Comparison of ENCODE assay signal across 16 mouse cellular contexts in genomic region chr5:92729221-92729620, GRCm38 (mm10). TPM values are rescaled to one million over a fixed set of nuclear protein-coding genes. Genes with fewer than 3 reads are reported as not detected.
DNase-seq lines count a peak whose midpoint lies in the region; ATAC-seq lines count a peak whose summit lies in the region.
"Had no signal": no experiment of that assay in that cellular context is flagged by ENCODE, and none has a peak within 500 bp of the region (broad histone marks: within the 10 kb centered on the region; RNA-seq: fewer than 3 reads in every experiment).

No protein-coding gene starts in this region.

- DNase-seq in heart, adult 9 months (ENCODE audit: low spot score in 2 of 2) = no peak
- DNase-seq in kidney, postnatal 14 days = no peak
- no peak for DNase-seq in gastrocnemius, postnatal 25 days
- DNase-seq in embryo, embryonic 11 days = no peak
- DNase-seq: adrenal gland, adult 2 months; adrenal gland, postnatal 25 days; cerebellum, adult 18-20 months; cerebellum, adult 9-11 months; cerebellum, postnatal 36 days had no signal

- no peak overlapping the region for H3K27ac ChIP-seq in heart, embryonic 13.5 days (replicated peaks)
- H3K27ac ChIP-seq in kidney, embryonic 14.5 days (ENCODE audit: low read depth, low read length) = no peak overlapping the region
- H3K27ac ChIP-seq in intestine, embryonic 15.5 days = no peak overlapping the region
- H3K27ac ChIP-seq in intestine, embryonic 16.5 days (ENCODE audit: low read length) = no peak overlapping the region
- H3K27ac ChIP-seq: embryonic facial prominence, embryonic 10.5 days; hindbrain, embryonic 15.5 days had no signal

- H3K36me3 ChIP-seq in heart, embryonic 13.5 days = no peaks in the 10 kb centered on the region
- H3K36me3 ChIP-seq in kidney, embryonic 14.5 days (ENCODE audit: control insufficient read depth, insufficient read depth, low read length) = no peaks in the 10 kb centered on the region
- H3K36me3 ChIP-seq in intestine, embryonic 15.5 days = no peaks in the 10 kb centered on the region
- no peaks in the 10 kb centered on the region for H3K36me3 ChIP-seq in intestine, embryonic 16.5 days (ENCODE audit: control insufficient read depth, insufficient read depth, low read length)
- H3K36me3 ChIP-seq: embryonic facial prominence, embryonic 10.5 days; hindbrain, embryonic 15.5 days had no signal

- no peaks in the 10 kb centered on the region for H3K9me3 ChIP-seq in heart, embryonic 13.5 days
- no peaks in the 10 kb centered on the region for H3K9me3 ChIP-seq in kidney, embryonic 14.5 days (ENCODE audit: control insufficient read depth, low read length)
- H3K9me3 ChIP-seq in intestine, embryonic 15.5 days = no peaks in the 10 kb centered on the region
- H3K9me3 ChIP-seq in intestine, embryonic 16.5 days (ENCODE audit: control insufficient read depth, low read length) = no peaks in the 10 kb centered on the region
- H3K9me3 ChIP-seq: embryonic facial prominence, embryonic 10.5 days; hindbrain, embryonic 15.5 days had no signal

- H3K4me1 ChIP-seq in heart, embryonic 13.5 days = peaks cover 9% of the 10 kb centered on the region
- H3K4me1 ChIP-seq in kidney, embryonic 14.5 days (ENCODE audit: control insufficient read depth, insufficient read depth, low read length) = peaks cover 12% of the 10 kb centered on the region; the same call in 1 of the 2 replicates
- peaks cover 11% of the 10 kb centered on the region; the same call in 1 of the 2 replicates for H3K4me1 ChIP-seq in intestine, embryonic 15.5 days (replicated peaks)
- peaks cover 12% of the 10 kb centered on the region for H3K4me1 ChIP-seq in intestine, embryonic 16.5 days (ENCODE audit: control insufficient read depth, insufficient read depth, low read length)
- H3K4me1 ChIP-seq: hindbrain, embryonic 15.5 days had no signal

- H3K4me3 ChIP-seq in heart, embryonic 13.5 days = no peak overlapping the region
- no peak overlapping the region for H3K4me3 ChIP-seq in kidney, embryonic 14.5 days (ENCODE audit: low read length)
- no peak overlapping the region for H3K4me3 ChIP-seq in intestine, embryonic 15.5 days (replicated peaks)
- H3K4me3 ChIP-seq in intestine, embryonic 16.5 days (ENCODE audit: low read length) = no peak overlapping the region
- H3K4me3 ChIP-seq: embryonic facial prominence, embryonic 10.5 days; hindbrain, embryonic 15.5 days had no signal

- 0 out of 2 replicates have a peak overlapping the region, but pooled peaks have one; percentile 33 for H3K9ac ChIP-seq in heart, embryonic 13.5 days
- H3K9ac ChIP-seq in kidney, embryonic 14.5 days (ENCODE audit: low read depth, low read length) = no peak overlapping the region
- H3K9ac ChIP-seq in intestine, embryonic 15.5 days = no peak overlapping the region
- no peak overlapping the region for H3K9ac ChIP-seq in intestine, embryonic 16.5 days (ENCODE audit: low read depth, low read length)
- H3K9ac ChIP-seq: hindbrain, embryonic 15.5 days had no signal

- WGBS in heart, embryonic 13.5 days = 46% methylated on average over 6 of the region's 6 CpGs
- 29% methylated on average over 6 of the region's 6 CpGs for WGBS in kidney, embryonic 14.5 days
- 38% methylated on average over 6 of the region's 6 CpGs for WGBS in intestine, embryonic 15.5 days
- 39% methylated on average over 6 of the region's 6 CpGs for WGBS in intestine, embryonic 16.5 days

- no peak overlapping the region for H3K4me2 ChIP-seq in heart, embryonic 13.5 days
- H3K4me2 ChIP-seq in kidney, embryonic 14.5 days (replicated peaks; ENCODE audit: low read depth, low read length) = no peak overlapping the region
- no peak overlapping the region for H3K4me2 ChIP-seq in intestine, embryonic 15.5 days (replicated peaks)
- no peak overlapping the region for H3K4me2 ChIP-seq in intestine, embryonic 16.5 days (ENCODE audit: low read depth, low read length)
- H3K4me2 ChIP-seq: hindbrain, embryonic 15.5 days had no signal

- ATAC-seq in heart, embryonic 13.5 days (ENCODE audit: extremely low read depth, insufficient number of reproducible peaks, low FRiP score, low TSS enrichment) = no peak
- ATAC-seq in kidney, embryonic 14.5 days (ENCODE audit: low FRiP score, low TSS enrichment) = peak; percentile 70
- peak; percentile 61; the same call in 1 of the 2 replicates for ATAC-seq in intestine, embryonic 15.5 days
- peak; percentile 61 for ATAC-seq in intestine, embryonic 16.5 days
- ATAC-seq: forebrain, embryonic 14.5 days had no signal

- no peaks in the 10 kb centered on the region for H3K27me3 ChIP-seq in heart, embryonic 13.5 days (replicated peaks)
- H3K27me3 ChIP-seq in kidney, embryonic 14.5 days (ENCODE audit: control insufficient read depth, insufficient read depth, low read length) = no peaks in the 10 kb centered on the region
- no peaks in the 10 kb centered on the region for H3K27me3 ChIP-seq in intestine, embryonic 15.5 days (replicated peaks)
- H3K27me3 ChIP-seq in intestine, embryonic 16.5 days (replicated peaks; ENCODE audit: control insufficient read depth, insufficient read depth, low read length) = no peaks in the 10 kb centered on the region
- H3K27me3 ChIP-seq: hindbrain, embryonic 15.5 days had no signal

RNA-seq across cellular contexts. Expression of gene Shroom3, which starts 46.0 kb away (rescaled TPM):
- polyA plus RNA-seq in heart, embryonic 13.5 days (2015; fragmentation: Nextera tagmentation; extraction: Ambion mirVana) = 9.3 and 10.3 TPM in 2 replicates
- polyA plus RNA-seq in kidney, embryonic 14.5 days (2014; fragmentation: Nextera tagmentation; extraction: Ambion mirVana) = 10.3 and 16.0 TPM in 2 replicates
- polyA plus RNA-seq in intestine, embryonic 15.5 days (2015; fragmentation: Nextera tagmentation; extraction: Ambion mirVana) = 8.1 and 10.3 TPM in 2 replicates
- polyA plus RNA-seq in intestine, embryonic 16.5 days (2015; fragmentation: Nextera tagmentation; extraction: Ambion mirVana) = 6.0 and 6.4 TPM in 2 replicates
- total RNA-seq in gastrocnemius, postnatal 25 days (2021) = under 1 TPM; 0.23 to 0.40 TPM

RNA-seq across cellular contexts. Expression of gene Ccdc158, which starts 54.1 kb away (rescaled TPM):
- 0.59 and 0.75 TPM in 2 replicates for polyA plus RNA-seq in heart, embryonic 13.5 days (2015; fragmentation: Nextera tagmentation; extraction: Ambion mirVana)
- 0.64 and 1.1 TPM in 2 replicates for polyA plus RNA-seq in kidney, embryonic 14.5 days (2014; fragmentation: Nextera tagmentation; extraction: Ambion mirVana)
- polyA plus RNA-seq in intestine, embryonic 15.5 days (2015; fragmentation: Nextera tagmentation; extraction: Ambion mirVana) = 0.91 and 1.1 TPM in 2 replicates
- 0.88 and 1.2 TPM in 2 replicates for polyA plus RNA-seq in intestine, embryonic 16.5 days (2015; fragmentation: Nextera tagmentation; extraction: Ambion mirVana)
- total RNA-seq in gastrocnemius, postnatal 25 days (2021) = under 1 TPM; 0.23 to 0.24 TPM
